Mouse (Mus musculus) G1E (cell line): Measurements from ENCODE around the gene Asap2.

Source experiments
- CTCF ChIP-seq: IDR thresholded peaks from 2 replicates; pipeline ENCODE4 v1.5.1; 2012; ENCODE audit warnings: low read depth, low read length, inconsistent platforms, mixed read lengths
- GATA1 ChIP-seq: IDR thresholded peaks from 2 replicates; pipeline ENCODE4 v1.6.1; 2012; ENCODE audit warnings: borderline replicate concordance, low read length, inconsistent platforms, mixed read lengths
- POLR2AphosphoS5 ChIP-seq: IDR thresholded peaks from 2 replicates; pipeline ENCODE4 v1.6.1; 2012; ENCODE audit warnings: low read depth, low read length, inconsistent platforms; ENCODE audit not compliant: insufficient replicate concordance
- TAL1 ChIP-seq: conservative IDR thresholded peaks from 2 replicates; pipeline ENCODE4 v1.6.1; 2012; ENCODE audit warnings: low read depth, low read length, inconsistent platforms, mixed read lengths

- TF ChIP-seq CTCF, result no peak
- no peak for TF ChIP-seq TAL1
- TF ChIP-seq POLR2AphosphoS5, result no peak
- no peak for TF ChIP-seq GATA1
Observed at GRCm38 (mm10) chr12:21205799-21206198, 215.5 kb downstream of the Asap2 start.
